Mouse (Mus musculus): ENCODE data around the gene Lamb3. TPM values are rescaled to one million over a fixed set of nuclear protein-coding genes. Genes with fewer than 3 reads are reported as not detected.

Lamb3 gene
- polyA plus RNA-seq, 1 experiment from 2014 or later, result 0.62 TPM

- ATAC-seq (replicated peaks), result peak; percentile 96
- Histone ChIP-seq H3K9ac (replicated peaks) (no peak overlapping the region), H3K4me1 (peaks cover 18% of the 10 kb centered on the region), H3K4me2 (replicated peaks) (no peak overlapping the region), H3K27ac (replicated peaks) (peak overlapping the region; percentile 58), H3K4me3 (no peak overlapping the region), H3K9me3 (no peaks in the 10 kb centered on the region), H3K36me3 (no peaks in the 10 kb centered on the region), H3K27me3 (no peaks in the 10 kb centered on the region)
- 12% methylated on average over 9 of the region's 9 CpGs for WGBS
Observed at GRCm38 (mm10) chr1:193189151-193189621, 18.3 kb upstream of the Lamb3 start.

GRCm38 (mm10) chr1:193189771-193190170 is 17.7 kb upstream of the Lamb3 start:
- Histone ChIP-seq H3K9me3 (no peaks in the 10 kb centered on the region), H3K4me1 (peaks cover 18% of the 10 kb centered on the region), H3K4me3 (no peak overlapping the region), H3K27me3 (no peaks in the 10 kb centered on the region), H3K36me3 (no peaks in the 10 kb centered on the region), H3K9ac (replicated peaks) (no peak overlapping the region), H3K4me2 (replicated peaks) (no peak overlapping the region), H3K27ac (replicated peaks) (peak overlapping the region; percentile 58)
- WGBS, result 60% methylated on average over 3 of the region's 3 CpGs
- peak; percentile 14; the same call in 1 of the 2 replicates for ATAC-seq (replicated peaks)

- 87% methylated on average over 7 of the region's 7 CpGs for WGBS
Observed at GRCm38 (mm10) chr1:193191675-193192283, 15.7 kb upstream of the Lamb3 start.

GRCm38 (mm10) chr1:193194416-193195140 is 12.9 kb upstream of the Lamb3 start:
- H3K9me3 ChIP-seq, result no peaks in the 10 kb centered on the region
- H3K27ac ChIP-seq (replicated peaks), result no peak overlapping the region
- no peaks in the 10 kb centered on the region for H3K27me3 ChIP-seq
- no peak for ATAC-seq (replicated peaks)
- H3K4me1 ChIP-seq, result peaks cover 7% of the 10 kb centered on the region; the same call in 1 of the 2 replicates
- no peaks in the 10 kb centered on the region for H3K36me3 ChIP-seq
- WGBS, result 57% methylated on average over 3 of the region's 3 CpGs
- H3K4me3 ChIP-seq, result no peak overlapping the region
- no peak overlapping the region for H3K4me2 ChIP-seq (replicated peaks)
- H3K9ac ChIP-seq (replicated peaks), result no peak overlapping the region

More at GRCm38 (mm10) chr1:193191675-193192283, 15.7 kb upstream of the Lamb3 start:
- ATAC-seq (replicated peaks), result no peak
- Histone ChIP-seq H3K36me3 (no peaks in the 10 kb centered on the region), H3K4me3 (no peak overlapping the region), H3K9me3 (no peaks in the 10 kb centered on the region), H3K4me1 (peaks cover 18% of the 10 kb centered on the region), H3K4me2 (replicated peaks) (no peak overlapping the region), H3K27ac (replicated peaks) (no peak overlapping the region), H3K9ac (replicated peaks) (no peak overlapping the region), H3K27me3 (no peaks in the 10 kb centered on the region)

- Histone ChIP-seq H3K27me3 (no peaks in the 10 kb centered on the region), H3K9ac (replicated peaks) (no peak overlapping the region), H3K9me3 (no peaks in the 10 kb centered on the region), H3K4me1 (peaks cover 2% of the 10 kb centered on the region; the same call in 1 of the 2 replicates), H3K27ac (replicated peaks) (no peak overlapping the region), H3K4me3 (no peak overlapping the region), H3K4me2 (replicated peaks) (no peak overlapping the region), H3K36me3 (no peaks in the 10 kb centered on the region)
- no peak for ATAC-seq (replicated peaks)
- WGBS, result 79% methylated on average over 3 of the region's 3 CpGs
Observed at GRCm38 (mm10) chr1:193195169-193195810, 12.2 kb upstream of the Lamb3 start.

- Histone ChIP-seq H3K9ac (replicated peaks) (no peak overlapping the region), H3K4me2 (replicated peaks) (no peak overlapping the region), H3K36me3 (no peaks in the 10 kb centered on the region), H3K4me1 (no peaks in the 10 kb centered on the region), H3K27me3 (no peaks in the 10 kb centered on the region), H3K4me3 (no peak overlapping the region), H3K27ac (replicated peaks) (no peak overlapping the region), H3K9me3 (no peaks in the 10 kb centered on the region)
- 92% methylated on average over 18 of the region's 18 CpGs for WGBS
- no peak for ATAC-seq (replicated peaks)
Observed at GRCm38 (mm10) chr1:193197494-193198205, 9.8 kb upstream of the Lamb3 start.

GRCm38 (mm10) chr1:193198312-193198711 is 9.2 kb upstream of the Lamb3 start:
- Histone ChIP-seq H3K27ac (replicated peaks) (no peak overlapping the region), H3K27me3 (no peaks in the 10 kb centered on the region), H3K4me1 (no peaks in the 10 kb centered on the region), H3K9ac (replicated peaks) (no peak overlapping the region), H3K4me3 (no peak overlapping the region), H3K4me2 (replicated peaks) (no peak overlapping the region), H3K36me3 (no peaks in the 10 kb centered on the region), H3K9me3 (no peaks in the 10 kb centered on the region)
- 86% methylated on average over 2 of the region's 2 CpGs for WGBS
- ATAC-seq (replicated peaks), result no peak

GRCm38 (mm10) chr1:193200640-193201382 is 6.7 kb upstream of the Lamb3 start:
- Histone ChIP-seq H3K27ac (replicated peaks) (no peak overlapping the region), H3K9me3 (no peaks in the 10 kb centered on the region), H3K4me2 (replicated peaks) (no peak overlapping the region), H3K9ac (replicated peaks) (no peak overlapping the region), H3K27me3 (no peaks in the 10 kb centered on the region), H3K36me3 (no peaks in the 10 kb centered on the region), H3K4me1 (no peaks in the 10 kb centered on the region), H3K4me3 (no peak overlapping the region)
- WGBS, result 80% methylated on average over 8 of the region's 8 CpGs
- ATAC-seq (replicated peaks), result no peak

GRCm38 (mm10) chr1:193201383-193201778 is 6.1 kb upstream of the Lamb3 start, which contains the start of gene Traf3ip3:
TSS of gene Traf3ip3 (minus strand) at chr1:193201703.
- no peaks in the 10 kb centered on the region for H3K27me3 ChIP-seq
- no peaks in the 10 kb centered on the region for H3K36me3 ChIP-seq
- H3K9me3 ChIP-seq, result no peaks in the 10 kb centered on the region
- no peaks in the 10 kb centered on the region for H3K4me1 ChIP-seq
- WGBS, result 64% methylated on average over 5 of the region's 5 CpGs
- H3K4me2 ChIP-seq (replicated peaks), result no peak within 1 kb of the TSS
- H3K9ac ChIP-seq (replicated peaks), result no peak within 1 kb of the TSS
- ATAC-seq (replicated peaks), result no peak
- no peak within 1 kb of the TSS for H3K27ac ChIP-seq (replicated peaks)
- no peak within 1 kb of the TSS for H3K4me3 ChIP-seq

GRCm38 (mm10) chr1:193203821-193204220 is 3.7 kb upstream of the Lamb3 start:
- no peak for ATAC-seq (replicated peaks)
- Histone ChIP-seq H3K9me3 (no peaks in the 10 kb centered on the region), H3K4me3 (no peak overlapping the region), H3K4me1 (no peaks in the 10 kb centered on the region), H3K27ac (replicated peaks) (no peak overlapping the region), H3K27me3 (no peaks in the 10 kb centered on the region), H3K36me3 (no peaks in the 10 kb centered on the region), H3K4me2 (replicated peaks) (no peak overlapping the region), H3K9ac (replicated peaks) (no peak overlapping the region)
- WGBS, result 78% methylated on average over 2 of the region's 2 CpGs

GRCm38 (mm10) chr1:193205431-193205830 is 2.1 kb upstream of the Lamb3 start:
- no peaks in the 10 kb centered on the region for H3K27me3 ChIP-seq
- ATAC-seq (replicated peaks), result no peak
- WGBS, result 93% methylated on average over 2 of the region's 2 CpGs
- H3K36me3 ChIP-seq, result no peaks in the 10 kb centered on the region
- no peaks in the 10 kb centered on the region for H3K9me3 ChIP-seq
- no peaks in the 10 kb centered on the region for H3K4me1 ChIP-seq
- H3K27ac ChIP-seq (replicated peaks), result no peak overlapping the region
- H3K4me2 ChIP-seq (replicated peaks), result no peak overlapping the region
- H3K4me3 ChIP-seq, result no peak overlapping the region
- H3K9ac ChIP-seq (replicated peaks), result no peak overlapping the region

Measured in forebrain, embryonic 15.5 days (tissue).